Mouse (Mus musculus): ENCODE results near the gene Gm28041. TPM values are rescaled to one million over a fixed set of nuclear protein-coding genes. Genes with fewer than 3 reads are reported as not detected.

Gene Gm28041
- total RNA-seq, 2 experiments from 2014 or later = 0.47 TPM; not detected in 1

Other genes starting within 250 kb of the Gm28041 start
- 1 to 10 TPM; 1.5 to 1.6 TPM for gene Rsl1, start 202.6 kb downstream of the Gm28041 start, total RNA-seq (2021)
- under 1 TPM; 0.43 to 0.57 TPM for gene Zfp455, start 181.2 kb downstream of the Gm28041 start, total RNA-seq (2021)
- 1 to 10 TPM; 1.0 to 1.5 TPM for gene Zfp458, start 97.3 kb downstream of the Gm28041 start, total RNA-seq (2021)
- gene Zfp457, start 69.2 kb downstream of the Gm28041 start, total RNA-seq (2021) = 1 to 10 TPM; 5.1 to 5.4 TPM
- 1 to 10 TPM; 1.6 to 2.0 TPM for gene Zfp595, start 43.2 kb downstream of the Gm28041 start, total RNA-seq (2021)
- under 1 TPM; 0.78 to 0.93 TPM for gene Gm28044, start 15.2 kb downstream of the Gm28041 start, total RNA-seq (2021)
- under 1 TPM; 0.71 to 0.73 TPM for gene Zfp953, start 15.1 kb downstream of the Gm28041 start, total RNA-seq (2021)
- under 1 TPM; 0.14 to 0.34 TPM for gene Zfp456, start 77 bp upstream of the Gm28041 start, total RNA-seq (2021)
- 1 to 10 TPM; 1.6 to 2.0 TPM for gene Zfp429, start 24.1 kb upstream of the Gm28041 start, total RNA-seq (2021)
- under 1 TPM; 0.27 to 0.81 TPM for gene Zfp459, start 45.7 kb upstream of the Gm28041 start, total RNA-seq (2021)
- 1 to 10 TPM; 6.6 to 8.0 TPM for gene Zfp874a, start 75.9 kb upstream of the Gm28041 start, total RNA-seq (2021)
- 10 to 100 TPM; 14.2 to 19.2 TPM for gene Zfp874b, start 108.5 kb upstream of the Gm28041 start, total RNA-seq (2021)
- gene Zfp58, start 124.8 kb upstream of the Gm28041 start, total RNA-seq (2021) = 1 to 10 TPM; 3.4 to 4.2 TPM
- not detected for gene Gm26965, start 150.4 kb upstream of the Gm28041 start, total RNA-seq (2021)
- gene Zfp87, start 150.4 kb upstream of the Gm28041 start, total RNA-seq (2021) = 1 to 10 TPM; 3.0 to 3.8 TPM
- 1 to 10 TPM; 1.6 to 1.9 TPM for gene Zfp748, start 178.1 kb upstream of the Gm28041 start, total RNA-seq (2021)
- 1 to 10 TPM; 2.7 to 2.9 TPM for gene Zfp729b, start 234.0 kb upstream of the Gm28041 start, total RNA-seq (2021)